Mouse (Mus musculus): ENCODE measurements around the gene Cntrob. TPM values are rescaled to one million over a fixed set of nuclear protein-coding genes. Genes with fewer than 3 reads are reported as not detected.

Gene Cntrob
- polyA plus RNA-seq, 1 experiment from 2014 or later: 7.0 TPM

DNA sequence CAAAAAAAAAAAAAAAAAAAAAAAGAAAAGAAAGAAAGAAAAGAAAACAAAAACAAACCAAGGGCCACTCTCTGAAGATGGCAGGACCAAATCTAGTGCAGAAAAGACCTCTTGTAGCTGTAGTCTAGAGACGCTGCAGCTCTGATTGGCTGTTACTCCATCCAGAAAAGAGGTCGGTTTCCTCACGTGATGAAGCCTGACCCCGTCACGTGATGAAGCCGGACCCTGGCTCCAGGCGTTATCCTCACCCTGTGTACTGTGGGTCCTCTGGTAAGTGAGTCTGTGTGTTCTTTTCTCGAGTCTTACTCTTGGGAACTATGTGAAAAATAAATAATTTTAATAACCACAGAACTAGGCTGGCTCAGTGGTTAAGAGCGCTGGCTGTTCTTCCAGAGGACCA lies 58.2 kb downstream of the Cntrob start:
- Histone ChIP-seq H3K4me2 (no peak overlapping the region), H3K36me3 (replicated peaks) (no peaks in the 10 kb centered on the region), H3K4me3 (replicated peaks) (no peak overlapping the region), H3K9ac (no peak overlapping the region), H3K4me1 (replicated peaks) (peaks cover 4% of the 10 kb centered on the region; the same call in 1 of the 2 replicates), H3K27me3 (peaks cover 37% of the 10 kb centered on the region), H3K9me3 (replicated peaks) (no peaks in the 10 kb centered on the region), H3K27ac (replicated peaks) (no peak overlapping the region)
- no peak for ATAC-seq (ENCODE audit: insufficient read depth)
- 63% methylated on average over 9 of the region's 9 CpGs for WGBS (ENCODE audit: insufficient replicate concordance)

DNA sequence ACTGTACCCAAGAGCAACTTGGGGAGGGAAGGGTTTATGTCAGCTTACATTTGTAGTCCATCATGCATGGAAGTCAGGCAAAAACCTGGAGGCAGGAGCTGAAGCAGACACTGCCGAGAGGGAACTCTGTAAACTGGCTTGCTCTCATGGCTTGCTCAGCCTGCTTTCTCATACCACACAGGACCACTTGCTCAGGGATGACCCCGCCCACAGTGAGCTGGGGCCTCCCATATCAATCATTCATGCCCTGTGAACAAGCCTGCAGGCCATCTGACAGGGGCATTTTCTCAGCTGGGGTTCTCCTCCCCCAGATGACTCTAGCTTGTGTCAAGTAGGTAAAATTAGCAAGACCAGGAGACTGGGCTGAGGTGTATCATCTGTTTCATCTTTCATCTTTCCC lies 59.3 kb downstream of the Cntrob start:
- H3K4me2 ChIP-seq: no peak overlapping the region
- H3K36me3 ChIP-seq (replicated peaks): no peaks in the 10 kb centered on the region
- no peak overlapping the region for H3K4me3 ChIP-seq (replicated peaks)
- H3K9me3 ChIP-seq (replicated peaks): no peaks in the 10 kb centered on the region
- no peak overlapping the region for H3K27ac ChIP-seq (replicated peaks)
- H3K4me1 ChIP-seq (replicated peaks): peaks cover 4% of the 10 kb centered on the region; the same call in 1 of the 2 replicates
- ATAC-seq (ENCODE audit: insufficient read depth): no peak
- WGBS (ENCODE audit: insufficient replicate concordance): 47% methylated on average over 2 of the region's 2 CpGs
- H3K27me3 ChIP-seq: peaks cover 26% of the 10 kb centered on the region
- no peak overlapping the region for H3K9ac ChIP-seq

DNA sequence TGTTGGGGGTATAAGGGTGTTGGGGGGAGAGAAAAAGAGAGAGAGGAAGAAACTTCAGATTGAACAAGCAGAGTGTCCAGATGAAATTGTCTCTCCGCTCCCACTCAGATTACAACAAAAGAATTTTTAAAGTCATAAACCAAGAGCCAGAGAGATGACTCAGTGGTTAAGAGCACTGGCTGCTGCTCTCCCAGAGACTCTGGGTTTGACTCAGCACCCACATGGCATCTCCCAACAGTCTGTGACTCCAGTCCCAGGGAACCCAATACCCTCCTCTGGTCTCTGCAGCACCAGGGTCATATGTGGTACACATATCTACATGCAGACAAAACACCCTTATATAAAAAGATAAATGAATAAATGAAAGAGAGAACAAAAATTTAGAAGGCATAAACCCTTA lies 63.5 kb downstream of the Cntrob start:
- WGBS (ENCODE audit: insufficient replicate concordance): 75% methylated on average over 1 of the region's 1 CpGs
- H3K4me3 ChIP-seq (replicated peaks): no peak overlapping the region
- peaks cover 12% of the 10 kb centered on the region; the same call in 1 of the 2 replicates for H3K27me3 ChIP-seq
- H3K4me2 ChIP-seq: no peak overlapping the region
- H3K9ac ChIP-seq: no peak overlapping the region
- no peaks in the 10 kb centered on the region for H3K36me3 ChIP-seq (replicated peaks)
- no peak overlapping the region for H3K27ac ChIP-seq (replicated peaks)
- ATAC-seq (ENCODE audit: insufficient read depth): no peak
- peaks cover 5% of the 10 kb centered on the region for H3K4me1 ChIP-seq (replicated peaks)
- no peaks in the 10 kb centered on the region for H3K9me3 ChIP-seq (replicated peaks)

DNA sequence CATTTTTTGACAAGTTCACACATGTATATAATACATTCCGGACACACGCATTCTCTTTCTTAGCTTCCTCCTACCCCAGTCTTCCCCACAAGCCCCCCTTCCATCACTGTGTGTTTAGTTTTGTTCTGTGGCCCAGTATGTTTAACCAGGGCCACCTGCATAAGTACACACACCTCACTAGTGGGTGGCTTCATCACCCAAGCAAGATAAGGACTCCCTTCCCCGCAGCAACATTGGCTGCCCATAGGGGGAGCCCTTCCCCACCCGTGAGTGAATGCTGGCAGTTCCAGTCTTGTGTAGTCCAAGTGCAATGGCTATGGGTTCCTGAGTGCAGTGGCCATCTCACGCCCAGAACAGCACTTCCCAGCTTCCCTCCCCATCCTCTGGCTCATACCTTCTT lies 65.3 kb downstream of the Cntrob start:
- H3K4me3 ChIP-seq (replicated peaks): no peak overlapping the region
- H3K9ac ChIP-seq: no peak overlapping the region
- peaks cover 12% of the 10 kb centered on the region; the same call in 1 of the 2 replicates for H3K27me3 ChIP-seq
- H3K9me3 ChIP-seq (replicated peaks): no peaks in the 10 kb centered on the region
- WGBS (ENCODE audit: insufficient replicate concordance): 44% methylated on average over 5 of the region's 5 CpGs
- peaks cover 5% of the 10 kb centered on the region for H3K4me1 ChIP-seq (replicated peaks)
- peak overlapping the region; percentile 19; the same call in 1 of the 2 replicates for H3K4me2 ChIP-seq
- no peak for ATAC-seq (ENCODE audit: insufficient read depth)
- H3K36me3 ChIP-seq (replicated peaks): no peaks in the 10 kb centered on the region
- no peak overlapping the region for H3K27ac ChIP-seq (replicated peaks)

DNA sequence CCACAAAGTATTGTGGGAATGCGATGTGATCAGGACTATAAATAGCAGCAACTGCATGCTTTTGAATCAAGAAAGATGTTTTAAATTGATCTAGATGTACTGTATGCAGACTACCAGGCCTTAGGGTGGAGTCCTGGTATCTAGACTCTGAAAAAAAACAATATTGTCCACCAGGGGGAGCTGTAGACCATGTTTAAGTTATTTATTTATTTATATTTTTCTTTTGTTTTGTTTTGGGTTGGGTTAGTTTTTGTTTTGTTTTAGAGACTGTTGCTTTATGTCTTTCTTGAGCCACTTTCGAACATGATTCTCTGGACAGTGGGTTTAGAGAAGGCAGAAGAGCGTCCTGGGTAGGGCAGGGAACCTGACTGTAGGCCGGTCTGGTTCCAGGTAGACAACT lies 65.8 kb downstream of the Cntrob start:
- Histone ChIP-seq H3K27ac (replicated peaks) (no peak overlapping the region), H3K4me2 (peak overlapping the region; percentile 19; the same call in 1 of the 2 replicates), H3K4me3 (replicated peaks) (no peak overlapping the region), H3K36me3 (replicated peaks) (no peaks in the 10 kb centered on the region), H3K27me3 (peaks cover 12% of the 10 kb centered on the region; the same call in 1 of the 2 replicates), H3K9me3 (replicated peaks) (no peaks in the 10 kb centered on the region), H3K9ac (no peak overlapping the region), H3K4me1 (replicated peaks) (peaks cover 5% of the 10 kb centered on the region)
- 39% methylated on average over 4 of the region's 4 CpGs for WGBS (ENCODE audit: insufficient replicate concordance)
- ATAC-seq (ENCODE audit: insufficient read depth): no peak

DNA sequence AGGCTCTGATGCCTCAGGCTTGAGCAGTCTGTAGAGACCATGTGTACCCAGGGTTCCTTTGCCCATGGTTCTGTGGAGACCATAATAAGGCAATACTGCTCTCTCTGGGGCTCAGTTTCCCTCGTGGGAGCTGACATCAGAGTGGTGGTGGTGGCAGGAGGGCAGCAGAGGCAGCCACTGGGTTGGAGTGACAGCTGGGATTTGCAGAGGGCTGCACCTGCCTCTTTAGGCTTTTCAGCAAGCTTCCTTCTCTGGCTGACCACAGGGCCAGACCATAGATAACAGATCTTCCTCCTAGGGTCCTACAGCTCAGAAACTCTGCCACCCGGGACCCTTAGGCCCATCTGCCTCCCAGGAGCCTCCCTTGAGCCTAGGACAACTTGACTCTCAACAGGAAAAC lies 66.5 kb downstream of the Cntrob start:
- WGBS (ENCODE audit: insufficient replicate concordance): 40% methylated on average over 2 of the region's 2 CpGs
- Histone ChIP-seq H3K4me1 (replicated peaks) (peaks cover 5% of the 10 kb centered on the region), H3K4me2 (no peak overlapping the region), H3K4me3 (replicated peaks) (no peak overlapping the region), H3K27ac (replicated peaks) (no peak overlapping the region), H3K36me3 (replicated peaks) (no peaks in the 10 kb centered on the region), H3K9ac (no peak overlapping the region), H3K27me3 (peaks cover 12% of the 10 kb centered on the region; the same call in 1 of the 2 replicates), H3K9me3 (replicated peaks) (no peaks in the 10 kb centered on the region)
- ATAC-seq (ENCODE audit: insufficient read depth): no peak

DNA sequence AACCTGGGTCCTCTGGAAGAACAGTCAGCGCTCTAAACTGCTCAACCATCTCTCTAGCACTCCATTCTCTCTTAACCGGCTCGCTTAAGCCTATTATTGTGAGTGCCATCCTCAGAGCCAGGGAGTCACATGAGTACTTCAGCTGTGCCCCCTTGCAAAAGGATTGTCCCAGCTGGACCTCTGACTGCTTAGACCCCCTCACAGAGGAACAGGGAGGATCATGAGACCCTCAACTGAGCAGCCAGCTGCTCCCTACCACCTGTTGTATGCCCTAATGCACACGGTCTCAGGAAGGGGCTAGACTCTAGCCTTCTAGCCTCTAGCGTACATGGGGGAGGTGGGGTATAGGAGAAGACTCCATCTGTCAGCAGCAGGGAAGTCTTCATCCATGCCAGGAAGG lies 68.8 kb downstream of the Cntrob start:
- Histone ChIP-seq H3K9me3 (replicated peaks) (no peaks in the 10 kb centered on the region), H3K4me2 (no peak overlapping the region), H3K4me1 (replicated peaks) (peaks cover 5% of the 10 kb centered on the region), H3K27me3 (peaks cover 12% of the 10 kb centered on the region; the same call in 1 of the 2 replicates), H3K27ac (replicated peaks) (no peak overlapping the region), H3K36me3 (replicated peaks) (no peaks in the 10 kb centered on the region), H3K9ac (no peak overlapping the region), H3K4me3 (replicated peaks) (no peak overlapping the region)
- no peak for ATAC-seq (ENCODE audit: insufficient read depth)
- WGBS (ENCODE audit: insufficient replicate concordance): 61% methylated on average over 5 of the region's 5 CpGs

DNA sequence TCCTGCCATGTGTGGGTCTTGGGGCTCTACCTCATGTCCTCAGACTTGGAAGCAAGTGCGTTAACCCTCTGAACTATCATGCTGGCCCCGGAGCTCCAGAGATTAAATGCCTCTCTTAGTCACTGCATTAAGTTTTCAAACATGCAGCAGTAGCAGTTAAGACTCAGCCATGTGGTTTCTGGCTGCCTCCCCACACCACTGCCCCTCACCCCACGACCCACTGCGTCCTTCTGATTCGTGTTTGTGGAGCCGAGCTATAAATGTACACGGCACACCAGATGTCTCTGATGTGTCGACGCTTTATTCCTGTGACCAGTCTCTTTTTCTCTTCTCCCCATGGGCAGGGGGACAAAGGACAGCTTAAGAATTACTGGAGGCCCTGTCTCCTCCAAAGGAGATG lies 70.4 kb downstream of the Cntrob start:
- no peak overlapping the region for H3K4me2 ChIP-seq
- no peaks in the 10 kb centered on the region for H3K36me3 ChIP-seq (replicated peaks)
- 50% methylated on average over 9 of the region's 9 CpGs for WGBS (ENCODE audit: insufficient replicate concordance)
- no peak overlapping the region for H3K4me3 ChIP-seq (replicated peaks)
- no peak for ATAC-seq (ENCODE audit: insufficient read depth)
- H3K9me3 ChIP-seq (replicated peaks): no peaks in the 10 kb centered on the region
- no peak overlapping the region for H3K9ac ChIP-seq
- peaks cover 3% of the 10 kb centered on the region for H3K4me1 ChIP-seq (replicated peaks)
- peaks cover 12% of the 10 kb centered on the region; the same call in 1 of the 2 replicates for H3K27me3 ChIP-seq
- H3K27ac ChIP-seq (replicated peaks): no peak overlapping the region

DNA sequence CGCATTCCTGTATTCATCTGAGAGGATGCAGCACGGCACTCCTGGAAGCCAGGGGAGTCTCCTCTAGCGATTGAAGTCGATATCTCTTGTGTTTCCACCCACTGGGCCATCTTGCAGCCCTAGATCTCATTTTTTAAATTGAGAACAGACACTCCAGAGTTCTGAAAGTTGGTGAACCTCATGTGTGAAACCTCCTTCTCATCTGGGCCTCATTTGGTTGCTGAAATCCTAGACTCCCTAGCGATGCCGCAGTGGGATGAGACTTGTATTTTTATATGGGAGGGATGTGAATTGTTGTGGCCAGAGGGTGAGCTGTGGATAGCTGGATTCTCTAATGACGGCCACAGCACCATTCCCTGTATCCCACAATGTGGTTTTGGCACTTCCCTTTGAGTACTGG lies 71.6 kb downstream of the Cntrob start:
- Histone ChIP-seq H3K9me3 (replicated peaks) (no peaks in the 10 kb centered on the region), H3K27ac (replicated peaks) (no peak overlapping the region), H3K36me3 (replicated peaks) (no peaks in the 10 kb centered on the region), H3K4me1 (replicated peaks) (no peaks in the 10 kb centered on the region), H3K9ac (no peak overlapping the region), H3K4me3 (replicated peaks) (no peak overlapping the region), H3K4me2 (no peak overlapping the region), H3K27me3 (peaks cover 16% of the 10 kb centered on the region)
- WGBS (ENCODE audit: insufficient replicate concordance): 70% methylated on average over 7 of the region's 7 CpGs
- ATAC-seq (ENCODE audit: insufficient read depth): no peak

DNA sequence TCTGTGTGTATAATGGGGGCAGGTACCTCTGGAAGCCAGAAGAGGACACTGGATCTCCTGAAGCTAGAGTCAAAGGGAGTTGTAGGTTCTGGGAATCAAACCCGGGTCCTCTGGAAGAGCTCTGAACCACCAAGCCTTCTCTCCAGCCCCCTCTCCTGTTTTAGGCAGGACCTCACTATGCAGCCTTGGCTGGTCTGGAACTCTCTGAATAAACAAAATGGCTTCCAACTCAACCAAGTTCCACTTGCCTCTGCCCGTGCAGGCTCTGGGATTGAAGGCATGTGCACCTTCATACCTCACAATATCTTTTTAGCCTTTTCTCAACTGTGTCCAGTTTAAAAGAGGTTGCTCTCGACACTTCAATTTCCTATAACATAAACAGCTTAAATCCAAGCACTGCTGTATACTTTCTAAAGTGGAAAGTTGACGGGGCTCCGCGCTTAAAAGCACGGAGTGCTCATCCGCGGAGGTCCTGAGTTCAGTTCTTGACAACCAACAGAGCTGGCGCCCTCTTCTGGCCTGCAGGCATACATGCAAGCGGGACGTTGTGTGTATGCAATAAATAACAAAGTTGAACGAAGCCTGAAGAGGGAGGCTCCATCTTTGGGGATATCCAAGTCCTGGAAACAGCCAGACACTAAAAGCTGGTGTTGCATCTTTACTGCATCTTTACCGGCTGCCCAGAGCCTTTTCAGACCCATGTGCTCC lies 72.3 kb downstream of the Cntrob start:
- Histone ChIP-seq H3K9ac (no peak overlapping the region), H3K36me3 (replicated peaks) (no peaks in the 10 kb centered on the region), H3K27me3 (peaks cover 11% of the 10 kb centered on the region), H3K4me3 (replicated peaks) (no peak overlapping the region), H3K4me1 (replicated peaks) (no peaks in the 10 kb centered on the region), H3K27ac (replicated peaks) (no peak overlapping the region), H3K4me2 (no peak overlapping the region), H3K9me3 (replicated peaks) (no peaks in the 10 kb centered on the region)
- ATAC-seq (ENCODE audit: insufficient read depth): no peak
- WGBS (ENCODE audit: insufficient replicate concordance): 48% methylated on average over 14 of the region's 14 CpGs

DNA sequence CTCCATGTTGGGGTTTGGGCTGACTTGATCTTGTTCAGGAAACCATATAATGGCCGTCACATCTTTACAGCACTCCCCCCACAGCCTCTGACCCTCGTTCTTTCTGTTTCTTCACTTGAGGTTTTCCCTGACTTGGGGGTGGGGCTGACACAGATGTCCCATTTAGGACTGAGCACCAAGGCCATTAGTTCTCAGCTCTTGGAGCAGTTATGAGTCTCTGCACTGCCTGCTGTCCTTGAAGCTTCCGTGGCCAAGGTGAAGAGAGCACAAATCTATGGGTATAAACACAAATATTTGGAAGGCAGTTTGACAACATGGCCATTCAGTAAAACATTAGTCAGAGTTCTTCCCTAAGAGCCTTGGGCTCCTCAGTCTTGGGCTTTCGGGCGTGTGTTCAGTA lies 73.5 kb downstream of the Cntrob start:
- WGBS (ENCODE audit: insufficient replicate concordance): 53% methylated on average over 5 of the region's 5 CpGs
- Histone ChIP-seq H3K4me1 (replicated peaks) (no peaks in the 10 kb centered on the region), H3K4me2 (no peak overlapping the region), H3K9me3 (replicated peaks) (no peaks in the 10 kb centered on the region), H3K27me3 (peaks cover 7% of the 10 kb centered on the region), H3K27ac (replicated peaks) (no peak overlapping the region), H3K4me3 (replicated peaks) (no peak overlapping the region), H3K36me3 (replicated peaks) (no peaks in the 10 kb centered on the region), H3K9ac (no peak overlapping the region)
- no peak for ATAC-seq (ENCODE audit: insufficient read depth)

Data from liver, embryonic 15.5 days (tissue).